Mouse (Mus musculus): Measurements from ENCODE around the gene Fam20c. TPM values are rescaled to one million over a fixed set of nuclear protein-coding genes. Genes with fewer than 3 reads are reported as not detected.
A peak's percentile ranks its signal among the peaks of the same experiment; 100 is the strongest.

Fam20c gene
- polyA plus RNA-seq, 1 experiment from 2014 or later = 5.2 TPM

DNA sequence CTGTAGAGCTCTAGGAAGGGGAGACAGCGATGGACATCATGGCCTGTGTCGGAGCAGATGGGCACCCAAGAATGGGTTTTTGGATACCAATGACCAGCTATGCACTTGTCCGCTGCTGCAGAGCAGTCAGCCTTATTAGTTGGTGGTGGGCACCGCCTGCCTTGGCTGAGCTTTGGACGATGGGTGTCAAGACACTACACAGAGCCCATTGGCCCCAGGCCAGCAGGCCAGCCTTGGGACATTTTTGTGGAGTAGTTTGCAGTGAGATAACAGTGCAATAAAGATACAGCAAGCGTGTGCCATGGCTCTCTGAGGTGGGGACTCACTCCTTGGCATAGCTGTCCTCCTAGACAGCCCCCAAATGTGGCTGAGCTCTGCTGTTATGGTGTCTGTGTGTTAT lies 55.5 kb downstream of the Fam20c start:
- Histone ChIP-seq H3K27me3 (replicated peaks) (0 out of 2 replicates have a peak, but pooled peaks cover 3% of the 10 kb centered on the region), H3K4me3 (no peak overlapping the region), H3K9me3 (no peaks in the 10 kb centered on the region), H3K4me2 (no peak overlapping the region), H3K9ac (no peak overlapping the region), H3K36me3 (peaks cover 14% of the 10 kb centered on the region), H3K27ac (replicated peaks) (no peak overlapping the region), H3K4me1 (peaks cover 12% of the 10 kb centered on the region)
- WGBS = 59% methylated on average over 6 of the region's 6 CpGs
- no peak for ATAC-seq (ENCODE audit: extremely low read depth, insufficient number of reproducible peaks, low FRiP score, low TSS enrichment)

GRCm38 (mm10) chr5:138819780-138820179 lies 65.5 kb downstream of the Fam20c start, which contains the start of gene Gm5294:
Gene Gm5294 (plus strand): TSS chr5:138820080.
- H3K36me3 ChIP-seq = no peaks in the 10 kb centered on the region
- H3K9ac ChIP-seq = peak within 1 kb of the TSS; percentile 62
- ATAC-seq (ENCODE audit: extremely low read depth, insufficient number of reproducible peaks, low FRiP score, low TSS enrichment) = no peak
- H3K27me3 ChIP-seq (replicated peaks) = peaks cover 71% of the 10 kb centered on the region
- H3K4me1 ChIP-seq = peaks cover 12% of the 10 kb centered on the region
- no peaks in the 10 kb centered on the region; the same call in 1 of the 2 replicates for H3K9me3 ChIP-seq
- 8% methylated on average over 21 of the region's 21 CpGs for WGBS
- H3K4me3 ChIP-seq = peak within 1 kb of the TSS; percentile 52
- no peak within 1 kb of the TSS for H3K27ac ChIP-seq (replicated peaks)
- peak within 1 kb of the TSS; percentile 77 for H3K4me2 ChIP-seq

DNA sequence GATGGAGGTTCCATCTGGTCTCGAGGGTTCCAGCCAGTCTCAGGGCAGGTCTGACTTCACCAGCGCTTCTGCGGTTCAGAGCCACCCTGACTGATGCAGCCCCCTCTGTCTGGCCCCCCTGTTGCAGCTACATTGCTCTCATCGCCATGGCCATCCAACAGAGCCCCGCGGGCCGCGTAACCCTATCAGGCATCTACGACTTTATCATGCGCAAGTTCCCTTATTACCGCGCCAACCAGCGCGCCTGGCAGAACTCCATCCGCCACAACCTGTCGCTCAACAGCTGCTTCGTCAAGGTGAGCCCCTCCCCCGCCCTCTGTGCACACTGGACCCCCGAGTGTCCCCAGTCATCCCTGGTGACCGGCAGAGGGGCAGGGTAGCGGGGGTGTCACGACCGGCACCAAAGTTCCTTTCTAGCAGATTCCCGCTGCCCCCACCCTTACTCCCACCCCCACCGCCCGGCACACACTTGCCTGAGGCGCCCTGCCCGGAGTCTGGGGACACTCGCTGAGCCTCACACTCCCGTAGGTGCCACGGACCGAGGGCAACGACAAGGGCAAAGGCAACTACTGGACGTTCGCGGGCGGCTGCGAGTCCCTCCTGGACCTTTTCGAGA lies 66.5 kb downstream of the Fam20c start:
- ATAC-seq (ENCODE audit: extremely low read depth, insufficient number of reproducible peaks, low FRiP score, low TSS enrichment) = no peak
- peak overlapping the region; percentile 62 for H3K9ac ChIP-seq
- peaks cover 79% of the 10 kb centered on the region for H3K27me3 ChIP-seq (replicated peaks)

GRCm38 (mm10) chr5:138825090-138825489 lies 70.8 kb downstream of the Fam20c start:
- H3K27ac ChIP-seq (replicated peaks) = no peak overlapping the region
- H3K4me3 ChIP-seq = no peak overlapping the region
- H3K9me3 ChIP-seq = no peaks in the 10 kb centered on the region
- H3K27me3 ChIP-seq (replicated peaks) = peaks cover 70% of the 10 kb centered on the region
- no peak overlapping the region for H3K4me2 ChIP-seq
- no peaks in the 10 kb centered on the region for H3K36me3 ChIP-seq
- peaks cover 12% of the 10 kb centered on the region for H3K4me1 ChIP-seq
- 46% methylated on average over 3 of the region's 3 CpGs for WGBS
- H3K9ac ChIP-seq = no peak overlapping the region
- ATAC-seq (ENCODE audit: extremely low read depth, insufficient number of reproducible peaks, low FRiP score, low TSS enrichment) = no peak

More for the DNA sequence above, 66.5 kb downstream of the Fam20c start:
- Histone ChIP-seq H3K27ac (replicated peaks) (no peak overlapping the region), H3K9me3 (no peaks in the 10 kb centered on the region; the same call in 1 of the 2 replicates), H3K36me3 (no peaks in the 10 kb centered on the region), H3K4me1 (peaks cover 12% of the 10 kb centered on the region), H3K4me3 (peak overlapping the region; percentile 52), H3K4me2 (peak overlapping the region; percentile 77)
- 2% methylated on average over 39 of the region's 39 CpGs for WGBS

- WGBS = 33% methylated on average over 6 of the region's 6 CpGs
- ATAC-seq (ENCODE audit: extremely low read depth, insufficient number of reproducible peaks, low FRiP score, low TSS enrichment) = no peak; the same call in 1 of the 2 replicates
- no peak overlapping the region for H3K4me3 ChIP-seq
- H3K9ac ChIP-seq = no peak overlapping the region
- H3K9me3 ChIP-seq = no peaks in the 10 kb centered on the region
- H3K4me1 ChIP-seq = peaks cover 11% of the 10 kb centered on the region
- H3K27me3 ChIP-seq (replicated peaks) = no peaks in the 10 kb centered on the region
- H3K27ac ChIP-seq (replicated peaks) = 0 out of 2 replicates have a peak overlapping the region, but pooled peaks have one; percentile 8
- H3K36me3 ChIP-seq = no peaks in the 10 kb centered on the region
- no peak overlapping the region for H3K4me2 ChIP-seq
Observed at GRCm38 (mm10) chr5:138833406-138833805, 79.1 kb downstream of the Fam20c start.

GRCm38 (mm10) chr5:138834910-138835309 lies 80.6 kb downstream of the Fam20c start:
- 48% methylated on average over 3 of the region's 3 CpGs for WGBS
- H3K27me3 ChIP-seq (replicated peaks) = no peaks in the 10 kb centered on the region
- no peak overlapping the region for H3K9ac ChIP-seq
- no peaks in the 10 kb centered on the region for H3K9me3 ChIP-seq
- peaks cover 11% of the 10 kb centered on the region for H3K4me1 ChIP-seq
- H3K4me2 ChIP-seq = no peak overlapping the region
- H3K36me3 ChIP-seq = no peaks in the 10 kb centered on the region
- no peak overlapping the region for H3K27ac ChIP-seq (replicated peaks)
- no peak for ATAC-seq (ENCODE audit: extremely low read depth, insufficient number of reproducible peaks, low FRiP score, low TSS enrichment)
- H3K4me3 ChIP-seq = no peak overlapping the region

GRCm38 (mm10) chr5:138840981-138841380 lies 86.7 kb downstream of the Fam20c start:
- Histone ChIP-seq H3K4me2 (no peak overlapping the region), H3K27ac (replicated peaks) (no peak overlapping the region), H3K4me3 (no peak overlapping the region), H3K27me3 (replicated peaks) (peaks cover 4% of the 10 kb centered on the region; the same call in 1 of the 2 replicates), H3K36me3 (no peaks in the 10 kb centered on the region), H3K9me3 (peaks cover 6% of the 10 kb centered on the region; the same call in 1 of the 2 replicates), H3K4me1 (peaks cover 2% of the 10 kb centered on the region), H3K9ac (no peak overlapping the region)
- 83% methylated on average over 4 of the region's 4 CpGs for WGBS
- ATAC-seq (ENCODE audit: extremely low read depth, insufficient number of reproducible peaks, low FRiP score, low TSS enrichment) = no peak

GRCm38 (mm10) chr5:138843168-138843824 lies 89.0 kb downstream of the Fam20c start:
- peaks cover 6% of the 10 kb centered on the region; the same call in 1 of the 2 replicates for H3K9me3 ChIP-seq
- no peak for ATAC-seq (ENCODE audit: extremely low read depth, insufficient number of reproducible peaks, low FRiP score, low TSS enrichment)
- H3K27ac ChIP-seq (replicated peaks) = no peak overlapping the region
- H3K9ac ChIP-seq = no peak overlapping the region
- H3K36me3 ChIP-seq = no peaks in the 10 kb centered on the region
- WGBS = 60% methylated on average over 9 of the region's 9 CpGs
- H3K27me3 ChIP-seq (replicated peaks) = peaks cover 5% of the 10 kb centered on the region; the same call in 1 of the 2 replicates
- no peak overlapping the region for H3K4me3 ChIP-seq
- peaks cover 11% of the 10 kb centered on the region for H3K4me1 ChIP-seq
- H3K4me2 ChIP-seq = no peak overlapping the region

GRCm38 (mm10) chr5:138846506-138846905 lies 92.2 kb downstream of the Fam20c start:
- peaks cover 5% of the 10 kb centered on the region; the same call in 1 of the 2 replicates for H3K27me3 ChIP-seq (replicated peaks)
- H3K9me3 ChIP-seq = no peaks in the 10 kb centered on the region
- H3K4me2 ChIP-seq = no peak overlapping the region
- peaks cover 11% of the 10 kb centered on the region for H3K4me1 ChIP-seq
- H3K27ac ChIP-seq (replicated peaks) = no peak overlapping the region
- H3K4me3 ChIP-seq = no peak overlapping the region
- ATAC-seq (ENCODE audit: extremely low read depth, insufficient number of reproducible peaks, low FRiP score, low TSS enrichment) = no peak
- no peaks in the 10 kb centered on the region for H3K36me3 ChIP-seq
- H3K9ac ChIP-seq = no peak overlapping the region
- WGBS = 33% methylated on average over 4 of the region's 4 CpGs

DNA sequence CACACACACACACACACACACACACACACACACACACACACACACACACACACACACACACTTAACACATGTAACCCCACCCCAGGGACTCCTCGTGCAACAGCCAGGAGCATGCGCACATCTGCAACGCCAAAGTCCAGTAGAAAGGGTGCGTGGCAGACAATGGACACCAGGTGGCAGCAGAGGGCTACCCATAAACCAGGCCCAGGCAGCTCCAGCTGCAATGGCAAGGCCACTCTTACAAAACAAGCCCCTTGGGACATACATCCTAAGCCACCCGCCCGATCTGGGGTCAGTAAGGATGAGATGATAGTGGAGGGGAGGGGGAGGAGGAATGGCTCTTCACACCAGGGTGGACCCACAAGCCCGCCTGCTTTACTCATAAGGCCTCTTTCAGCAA lies 93.8 kb downstream of the Fam20c start:
- ATAC-seq (ENCODE audit: extremely low read depth, insufficient number of reproducible peaks, low FRiP score, low TSS enrichment) = no peak
- H3K9me3 ChIP-seq = no peaks in the 10 kb centered on the region; the same call in 1 of the 2 replicates
- peaks cover 5% of the 10 kb centered on the region; the same call in 1 of the 2 replicates for H3K27me3 ChIP-seq (replicated peaks)
- 6% methylated on average over 7 of the region's 7 CpGs for WGBS
- H3K9ac ChIP-seq = peak overlapping the region; percentile 50; the same call in 1 of the 2 replicates
- no peaks in the 10 kb centered on the region for H3K36me3 ChIP-seq
- no peak overlapping the region for H3K4me3 ChIP-seq
- H3K4me1 ChIP-seq = peaks cover 11% of the 10 kb centered on the region
- H3K27ac ChIP-seq (replicated peaks) = no peak overlapping the region
- H3K4me2 ChIP-seq = no peak overlapping the region

- 71% methylated on average over 23 of the region's 23 CpGs for WGBS
- Histone ChIP-seq H3K4me1 (peaks cover 11% of the 10 kb centered on the region), H3K27ac (replicated peaks) (no peak overlapping the region), H3K4me2 (no peak overlapping the region), H3K36me3 (no peaks in the 10 kb centered on the region), H3K4me3 (no peak overlapping the region), H3K9ac (no peak overlapping the region), H3K9me3 (no peaks in the 10 kb centered on the region; the same call in 1 of the 2 replicates), H3K27me3 (replicated peaks) (peaks cover 5% of the 10 kb centered on the region; the same call in 1 of the 2 replicates)
- ATAC-seq (ENCODE audit: extremely low read depth, insufficient number of reproducible peaks, low FRiP score, low TSS enrichment) = no peak
Observed at GRCm38 (mm10) chr5:138849682-138850461, 95.6 kb downstream of the Fam20c start.
